Mouse (Mus musculus) gastrocnemius, adult 18-20 months (tissue): ENCODE data around the gene Adam15. TPM values are rescaled to one million over a fixed set of nuclear protein-coding genes. Genes with fewer than 3 reads are reported as not detected.

ENCODE experiments used
- DNase-seq: peaks from one replicate; pipeline ENCODE4 v3.0.0; 2021; ENCODE audit warnings: low spot score
- long read RNA-seq, 2 experiments: library from polyadenylated mRNA; stranded (forward); transcript quantifications; one replicate each; pipeline ENCODE4 v2.0.0; 2021
- total RNA-seq, 2 experiments: library from RNA; stranded (reverse); gene quantifications; 2 replicates each; pipeline ENCODE4 v1.2.3; 2021

Gene Adam15
- total RNA-seq: 10 to 100 TPM; 16.9 to 26.1 TPM
- long read RNA-seq, experiment 1, transcript Adam15-202 (21 exons, 2,799 nt): major isoform, 12 of 33 reads
- long read RNA-seq, experiment 1, partial matches to known transcripts: 6 of 33 reads
- long read RNA-seq, experiment 1, other reads (novel, unspliced or antisense): 13 of 33 reads
- long read RNA-seq, experiment 2, transcript Adam15-202 (21 exons, 2,799 nt): major isoform, 8 of 22 reads
- long read RNA-seq, experiment 2, partial matches to known transcripts: 2 of 22 reads
- long read RNA-seq, experiment 2, other reads (novel, unspliced or antisense): 8 of 22 reads

DNA sequence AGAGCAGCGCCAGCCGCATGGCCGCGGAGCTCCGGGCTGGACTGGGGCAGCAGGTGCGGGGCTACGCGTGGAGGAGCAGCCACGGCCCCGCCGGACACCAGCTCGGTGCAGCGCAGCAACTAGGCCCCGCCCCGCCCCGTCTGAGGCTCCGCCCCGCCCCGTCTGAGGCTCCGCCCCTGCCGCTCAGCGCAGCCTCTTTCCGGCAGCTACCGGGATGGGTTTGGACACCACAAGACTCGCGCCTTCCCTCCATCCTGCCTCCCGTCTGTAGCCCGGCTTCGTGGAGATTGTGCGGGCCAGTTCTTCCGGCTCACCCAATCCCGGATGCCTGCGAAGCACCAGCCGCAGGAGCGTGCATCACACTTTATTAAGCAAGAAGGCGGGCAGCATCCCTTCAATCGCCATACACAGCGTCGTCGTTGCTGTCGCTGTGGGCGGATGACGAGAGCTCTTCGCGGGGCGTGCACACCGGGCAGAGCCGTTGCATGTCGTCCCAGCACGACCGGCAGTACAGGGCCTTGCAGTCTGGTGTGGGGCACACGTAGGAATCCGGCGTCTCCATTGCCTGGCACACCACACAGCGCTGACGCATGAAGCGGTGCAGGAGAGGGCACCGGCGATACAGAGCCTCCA is at the start of gene Adam15:
Gene Adam15 (minus strand): TSS at position 128 of the 633 bp plus-strand sequence.
- peak; percentile 87 for DNase-seq

DNA sequence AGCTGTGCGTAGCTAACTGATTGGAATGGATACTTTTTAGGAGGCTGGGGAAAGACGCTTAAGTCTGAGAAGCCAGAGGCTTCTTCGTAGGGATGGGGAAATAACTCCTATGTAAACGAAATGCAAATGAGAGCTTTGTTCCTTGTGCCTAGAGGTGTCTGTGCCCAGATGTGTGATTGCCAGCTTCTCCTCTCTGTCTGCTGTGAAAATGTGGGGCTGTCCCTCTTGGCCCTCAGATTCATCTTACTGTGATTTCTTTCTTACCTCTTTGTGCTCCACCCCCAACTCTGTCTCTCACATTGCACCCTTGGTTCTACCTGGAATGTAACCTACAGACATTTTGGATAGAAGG is 46.8 kb upstream of the Adam15 start:
- no peak for DNase-seq

DNA sequence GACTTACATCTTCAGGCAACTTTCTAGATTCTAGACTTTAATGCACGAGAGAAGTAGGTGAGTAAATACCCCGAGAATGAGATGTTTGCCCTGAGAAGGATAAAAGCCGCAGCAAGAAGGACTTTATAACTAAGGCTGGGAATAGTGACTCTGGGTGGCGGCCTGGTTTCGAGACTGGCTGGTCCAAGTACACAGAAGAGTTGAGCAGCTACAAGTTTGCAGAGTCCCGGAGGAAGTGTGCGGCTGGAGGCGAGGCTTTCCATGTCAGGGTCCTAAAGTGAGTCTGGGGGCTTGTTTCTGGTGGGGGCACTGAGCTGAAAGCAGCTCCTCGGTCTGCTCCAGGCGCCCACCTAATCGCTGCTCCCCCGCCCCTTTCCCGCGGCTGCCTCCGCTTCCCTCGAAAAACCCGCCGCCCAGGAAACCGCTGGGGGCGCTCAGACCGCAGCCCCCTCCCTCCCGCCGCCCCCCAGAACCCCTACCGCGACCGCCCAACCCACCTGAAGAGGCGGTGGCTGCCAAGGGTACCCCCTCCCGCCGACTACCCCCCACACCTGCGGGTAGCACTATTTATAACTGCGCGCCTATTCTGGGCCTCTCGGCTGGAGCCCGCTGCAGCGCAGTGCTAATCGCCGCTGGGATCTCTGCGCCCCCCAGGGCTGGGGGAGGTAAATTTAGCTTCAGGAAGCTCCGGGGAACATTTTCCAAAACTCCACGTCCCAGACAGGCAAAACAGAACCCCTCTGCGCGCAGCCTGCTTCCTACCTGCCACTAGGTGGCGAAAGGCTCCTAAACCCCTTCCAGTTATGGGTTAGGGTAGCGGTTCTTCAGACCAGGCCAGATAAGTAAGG is 46.2 kb upstream of the Adam15 start:
- DNase-seq: peak; percentile 78

DNA sequence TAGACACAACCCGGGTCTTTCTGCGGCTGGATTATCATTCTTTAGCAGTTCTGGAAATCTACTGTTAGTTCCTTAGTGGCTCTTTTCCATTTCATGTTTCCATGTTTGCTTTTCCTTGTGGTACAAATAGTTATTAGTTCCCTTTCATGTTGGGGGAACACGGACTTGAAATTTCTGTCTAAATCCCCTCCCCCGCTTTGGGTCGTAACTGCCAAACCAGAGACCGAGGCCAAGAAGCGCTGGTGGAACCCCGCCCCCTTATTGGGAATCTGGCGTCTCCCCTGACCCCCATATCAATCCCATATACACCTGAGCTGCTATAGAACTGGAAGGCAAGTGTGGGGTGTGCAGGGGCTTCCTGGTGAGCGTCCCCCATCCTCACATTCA is 45.6 kb upstream of the Adam15 start:
- no peak for DNase-seq

DNA sequence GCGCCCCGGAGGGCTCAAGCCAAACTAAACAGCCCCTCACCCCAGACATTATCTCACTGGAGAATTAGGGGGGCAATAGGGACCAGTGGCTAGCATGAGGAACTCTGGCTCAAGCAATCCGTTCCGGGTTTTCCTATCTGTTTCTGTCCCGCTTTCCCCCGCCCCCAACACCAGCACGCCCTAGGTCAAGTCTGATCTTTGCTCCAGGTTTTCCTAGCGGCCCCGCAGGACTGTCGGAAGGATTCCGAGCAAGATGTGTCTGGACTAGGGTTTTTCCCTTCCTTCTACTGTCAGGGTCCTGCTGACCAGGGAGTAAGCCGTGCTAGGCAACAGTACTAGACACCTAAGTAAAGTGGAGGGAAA is 45.1 kb upstream of the Adam15 start:
- DNase-seq: peak; percentile 88

DNA sequence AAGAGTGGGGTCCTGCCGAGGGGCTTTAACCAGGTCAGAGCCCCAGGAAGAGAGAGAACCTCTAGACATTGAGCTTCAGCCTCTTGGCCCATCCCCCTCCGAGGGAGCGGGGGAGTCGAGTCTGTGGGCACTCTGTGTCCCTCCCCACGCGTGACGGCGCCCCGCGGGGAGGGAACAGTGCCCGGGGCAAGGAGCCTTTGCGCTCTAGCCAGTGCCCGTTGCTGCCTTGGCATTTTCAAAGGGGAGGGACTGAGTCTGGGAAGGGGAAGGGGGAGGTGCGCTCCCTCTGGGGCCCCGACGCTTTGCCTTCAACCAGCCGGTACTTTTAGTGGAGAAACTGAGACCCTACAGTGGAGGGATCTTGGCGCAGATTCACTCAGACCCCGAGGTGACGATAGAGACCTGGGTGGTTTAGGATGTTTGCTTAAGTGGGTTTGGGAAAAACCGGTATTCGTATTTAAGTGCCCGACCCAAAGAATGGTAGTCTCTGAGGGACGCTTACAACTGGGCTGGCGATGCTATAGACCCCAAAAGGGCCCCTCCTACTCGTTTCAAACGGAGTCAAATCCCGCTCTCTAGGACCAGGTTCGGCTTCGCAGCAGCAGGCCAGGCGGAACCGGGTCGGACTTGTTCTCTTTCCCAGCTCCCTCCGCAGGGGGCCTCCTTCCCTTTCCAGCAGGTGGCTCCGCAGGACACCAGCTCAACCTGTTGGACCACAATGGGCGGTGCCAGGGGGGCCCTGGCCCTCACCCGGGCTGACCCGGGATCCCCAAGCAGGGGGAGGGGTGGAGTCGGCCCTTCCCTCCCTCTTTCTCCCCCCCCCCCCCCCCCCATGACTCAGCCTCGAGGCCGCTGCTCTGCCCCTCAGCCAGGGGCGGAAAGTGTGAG is 44.5 kb upstream of the Adam15 start, which contains the start of gene Zbtb7b:
Gene Zbtb7b (minus strand): TSS at position 771 of the 888 bp plus-strand sequence.
- peak; percentile 83 for DNase-seq

DNA sequence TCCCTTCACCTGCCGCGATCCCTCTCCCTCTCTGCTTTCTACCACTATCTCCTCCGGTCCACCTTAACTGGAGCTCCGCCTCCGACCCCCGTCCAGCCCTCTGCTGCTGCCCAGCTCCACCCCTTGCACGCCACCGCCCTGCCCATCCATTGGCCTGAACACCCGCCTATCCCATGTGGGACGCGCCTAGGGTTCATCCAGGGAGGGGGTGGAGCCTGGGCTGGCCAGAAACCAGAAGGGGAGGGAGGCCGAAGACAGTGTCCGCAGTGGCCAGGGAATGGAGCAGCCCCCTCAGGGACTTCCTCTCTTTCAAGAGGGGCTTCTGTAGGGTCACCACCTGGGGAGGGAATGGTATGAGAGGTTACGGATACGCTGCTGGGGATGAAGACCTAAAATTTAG is 43.8 kb upstream of the Adam15 start:
- DNase-seq: peak; percentile 100

DNA sequence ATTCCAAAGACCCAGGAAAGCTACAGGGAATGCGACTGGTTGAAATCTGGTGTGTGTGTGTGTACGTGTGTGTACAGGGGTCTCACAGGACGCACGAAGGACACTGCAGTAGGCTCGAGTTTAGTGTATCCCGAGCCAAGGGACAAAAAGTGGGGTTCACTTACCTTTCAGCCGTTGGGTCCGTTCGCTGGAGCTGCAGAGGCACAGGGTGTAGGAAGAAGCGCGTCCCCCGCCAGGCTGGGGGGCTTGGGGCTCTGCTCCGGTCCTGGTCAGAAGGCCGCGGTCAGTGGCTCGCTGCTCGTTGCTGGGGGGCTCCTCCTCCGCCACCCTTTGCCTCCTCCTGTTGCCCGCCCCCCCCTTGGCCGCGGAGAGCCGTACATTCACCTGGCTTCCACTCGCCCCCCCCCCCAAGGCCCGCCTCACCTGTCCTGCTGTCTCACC is 43.1 kb upstream of the Adam15 start:
- no peak for DNase-seq

DNA sequence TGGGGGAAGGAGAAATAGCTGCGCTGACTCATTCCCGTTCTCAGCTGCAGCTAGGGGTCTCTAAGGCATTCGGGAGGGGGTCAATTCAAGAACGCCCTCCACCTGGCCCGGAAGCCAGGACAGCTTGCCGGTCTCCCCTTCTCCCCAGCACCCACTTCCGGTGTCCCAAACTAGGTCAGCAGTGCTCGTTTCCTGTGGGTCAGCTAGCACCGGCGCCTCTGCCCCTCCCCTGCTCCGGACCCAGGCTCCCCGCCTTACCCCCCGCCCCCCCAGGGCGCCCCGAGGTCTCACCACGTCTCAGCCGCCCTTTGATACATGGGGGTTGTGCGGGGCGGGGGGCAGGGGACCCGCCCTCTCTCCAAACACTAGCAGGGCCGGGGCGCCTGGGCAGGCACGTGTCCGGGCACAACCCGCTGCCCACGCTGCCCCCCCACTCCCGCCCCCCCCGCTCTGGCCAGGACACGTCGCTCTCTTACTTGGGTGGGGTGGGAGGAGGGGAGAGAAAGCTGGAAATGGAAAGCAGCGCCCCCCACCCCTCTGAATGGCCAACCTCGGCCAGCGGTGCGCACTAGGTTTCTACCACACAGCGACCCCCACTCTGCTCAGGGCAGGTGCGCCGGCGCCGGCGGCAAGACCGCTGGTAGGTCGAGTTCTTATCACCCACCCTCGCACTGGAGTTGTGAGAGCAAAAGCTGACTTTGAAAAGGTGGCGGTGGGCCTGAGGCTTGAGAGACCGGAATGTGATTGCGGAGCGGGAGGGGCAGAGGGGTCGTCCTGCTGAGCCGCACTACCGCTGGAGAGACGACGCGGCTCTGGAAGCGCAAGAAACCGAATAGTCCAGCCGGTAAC is 42.1 kb upstream of the Adam15 start:
- peak; percentile 81 for DNase-seq

DNA sequence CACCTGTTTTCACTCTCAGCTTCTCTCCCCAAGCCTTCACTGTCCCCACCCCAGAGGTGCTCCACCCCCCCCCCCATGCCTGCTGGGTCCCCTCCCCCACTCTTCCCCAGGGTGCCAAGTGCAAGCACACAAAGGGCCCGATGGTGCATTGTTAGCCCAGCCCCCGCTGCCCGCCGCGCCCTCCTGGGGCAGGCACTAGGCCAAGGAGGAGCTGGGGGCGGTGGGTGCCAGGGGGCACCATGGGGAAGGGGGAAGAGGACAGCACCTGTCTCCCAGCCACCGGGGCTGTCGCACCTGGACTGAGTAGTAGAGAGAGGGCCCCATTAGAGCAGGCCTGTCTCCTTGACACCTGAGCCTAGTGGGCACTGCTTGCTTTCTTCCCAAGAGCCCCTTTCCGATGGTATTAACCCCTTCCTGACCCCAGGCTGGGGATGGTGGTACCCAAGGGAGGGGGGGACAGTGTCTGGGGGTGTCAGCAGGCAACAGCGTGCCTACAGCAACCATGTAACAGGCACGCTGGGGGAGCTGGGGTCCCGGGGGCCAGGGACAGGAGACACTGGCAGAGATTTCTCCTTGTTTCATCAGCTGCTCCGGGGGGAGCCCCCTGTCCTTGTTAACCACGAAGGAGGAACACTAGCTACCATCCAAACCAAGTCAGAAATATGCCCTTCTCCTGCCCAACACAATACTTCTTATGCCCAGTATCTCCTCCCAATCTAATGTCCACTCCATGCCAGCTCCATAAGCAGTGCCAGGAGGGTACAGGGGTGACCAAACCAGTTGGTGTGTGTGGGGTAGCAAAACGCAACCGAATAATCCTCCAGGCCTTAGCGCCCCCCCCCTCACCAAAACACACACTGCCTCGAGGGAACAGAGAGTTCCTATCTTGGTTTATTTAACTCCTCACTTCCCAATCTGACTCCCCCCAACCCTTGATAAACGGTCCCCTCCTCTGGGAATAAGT is 41.2 kb upstream of the Adam15 start:
- DNase-seq: no peak

DNA sequence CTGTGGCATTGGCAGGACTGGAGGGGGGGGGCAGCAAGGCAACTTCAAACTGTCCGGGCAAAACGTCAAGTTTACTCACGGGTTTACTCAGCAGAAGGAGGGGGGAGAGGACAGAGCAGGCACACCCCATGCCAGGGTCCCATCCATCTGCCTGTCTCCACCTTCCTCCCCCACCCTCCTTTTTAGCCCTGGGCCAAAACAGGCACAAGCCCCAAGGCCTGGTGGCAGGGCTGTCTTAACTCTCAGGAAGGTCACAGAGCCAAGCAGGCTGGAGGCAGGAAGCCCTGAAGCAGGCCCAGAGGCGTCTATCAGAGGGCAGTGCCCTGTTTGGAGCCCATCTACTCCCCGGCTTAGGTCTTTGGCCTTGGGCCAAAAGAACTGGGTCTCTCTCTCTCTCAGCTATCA is 40.3 kb upstream of the Adam15 start:
- DNase-seq: peak; percentile 66

DNA sequence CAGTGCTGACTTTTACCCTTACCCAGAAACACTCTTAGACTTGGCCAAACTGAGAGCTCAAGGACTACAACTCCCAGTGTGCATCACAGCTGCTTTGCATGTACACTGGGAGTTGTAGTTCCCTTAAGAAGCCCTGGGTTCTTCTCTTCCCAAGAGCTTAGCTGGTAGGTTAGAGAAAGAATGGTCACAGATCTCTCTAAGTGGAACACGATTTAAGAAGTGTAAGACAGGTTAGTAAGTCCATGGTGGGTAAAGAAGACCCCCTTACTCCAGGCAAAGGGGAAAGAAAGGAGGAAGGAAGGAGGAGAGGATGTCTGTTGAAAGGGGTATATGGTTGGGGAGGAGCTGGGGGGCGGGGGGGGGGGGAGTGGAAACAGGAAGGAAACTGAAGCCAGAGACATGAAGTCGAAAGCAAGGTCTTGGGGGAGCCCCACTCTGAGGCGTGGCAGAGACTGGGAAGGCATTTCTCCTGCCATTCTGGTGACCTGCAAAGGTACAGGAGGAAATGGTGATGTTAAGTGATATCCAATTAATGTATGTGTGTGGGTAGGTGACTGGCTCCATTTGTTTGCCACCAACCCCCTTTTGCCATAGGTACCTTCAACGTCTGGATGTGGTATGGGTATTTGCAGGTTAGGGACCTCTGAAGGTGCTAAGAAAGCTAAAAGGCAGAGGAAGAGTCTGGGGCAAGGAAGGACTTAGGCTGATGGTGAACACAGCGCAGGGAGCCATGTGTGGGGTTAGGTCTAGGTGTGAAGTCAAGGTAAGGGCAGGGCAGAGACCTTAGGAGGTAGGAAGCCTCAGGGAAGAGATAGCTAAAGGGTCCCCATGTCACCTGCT is 39.3 kb upstream of the Adam15 start:
- DNase-seq: no peak

DNA sequence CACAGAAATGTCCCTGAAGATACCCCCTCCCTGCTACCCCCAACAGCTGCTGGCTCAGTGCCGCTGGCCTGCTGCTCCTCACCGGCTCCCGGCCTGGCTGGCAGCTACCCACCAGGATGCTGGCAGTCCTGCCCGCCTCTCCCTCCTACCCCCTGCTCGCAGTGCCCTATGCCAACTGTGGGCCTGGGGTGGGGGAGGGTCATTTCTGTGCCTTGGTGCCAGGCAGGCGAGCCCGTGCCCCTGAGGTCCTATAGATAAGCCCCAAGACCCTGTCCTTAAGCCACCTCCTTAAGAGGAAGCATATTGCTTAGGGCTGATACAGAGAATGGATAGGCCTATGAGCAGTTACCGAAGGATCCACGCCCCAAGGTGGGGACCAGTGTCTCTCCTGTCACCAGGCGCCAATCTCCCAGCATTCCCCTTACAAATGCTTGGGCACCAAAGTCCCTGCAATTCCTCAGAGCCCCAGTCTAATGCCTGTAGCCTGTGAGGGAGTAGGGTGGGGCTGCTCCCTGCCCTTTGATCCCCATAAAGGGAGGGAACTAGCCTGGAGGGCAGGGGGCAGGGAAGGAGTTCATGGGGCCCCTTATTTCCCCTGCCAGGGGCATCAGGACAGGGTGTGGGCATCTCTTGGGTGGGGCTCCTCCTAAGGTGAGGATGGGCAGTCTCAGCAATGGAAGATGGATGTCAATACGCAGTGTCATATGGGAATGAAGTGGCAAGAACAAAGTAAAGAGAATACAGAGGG is 38.5 kb upstream of the Adam15 start:
- DNase-seq: peak; percentile 73

DNA sequence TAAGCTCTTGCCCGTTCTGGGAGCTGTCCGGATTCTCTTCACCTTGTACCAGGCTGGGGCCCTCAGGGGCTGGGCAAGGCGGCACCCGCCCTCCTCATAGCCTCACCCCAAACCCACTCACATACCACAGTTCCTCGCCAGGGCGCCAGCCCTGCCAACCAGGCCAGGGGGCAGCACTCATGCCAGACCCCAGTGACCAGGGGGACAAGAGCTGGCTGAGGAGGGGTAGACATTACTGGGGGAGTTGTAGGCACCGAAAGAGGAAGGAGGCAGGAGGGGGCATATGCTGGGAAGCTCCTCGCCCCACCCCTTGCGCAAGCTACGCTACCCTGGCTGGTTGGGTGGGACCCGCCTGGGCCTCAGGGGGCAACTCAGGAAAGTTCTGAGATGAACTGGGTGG is 37.8 kb upstream of the Adam15 start:
- DNase-seq: no peak

DNA sequence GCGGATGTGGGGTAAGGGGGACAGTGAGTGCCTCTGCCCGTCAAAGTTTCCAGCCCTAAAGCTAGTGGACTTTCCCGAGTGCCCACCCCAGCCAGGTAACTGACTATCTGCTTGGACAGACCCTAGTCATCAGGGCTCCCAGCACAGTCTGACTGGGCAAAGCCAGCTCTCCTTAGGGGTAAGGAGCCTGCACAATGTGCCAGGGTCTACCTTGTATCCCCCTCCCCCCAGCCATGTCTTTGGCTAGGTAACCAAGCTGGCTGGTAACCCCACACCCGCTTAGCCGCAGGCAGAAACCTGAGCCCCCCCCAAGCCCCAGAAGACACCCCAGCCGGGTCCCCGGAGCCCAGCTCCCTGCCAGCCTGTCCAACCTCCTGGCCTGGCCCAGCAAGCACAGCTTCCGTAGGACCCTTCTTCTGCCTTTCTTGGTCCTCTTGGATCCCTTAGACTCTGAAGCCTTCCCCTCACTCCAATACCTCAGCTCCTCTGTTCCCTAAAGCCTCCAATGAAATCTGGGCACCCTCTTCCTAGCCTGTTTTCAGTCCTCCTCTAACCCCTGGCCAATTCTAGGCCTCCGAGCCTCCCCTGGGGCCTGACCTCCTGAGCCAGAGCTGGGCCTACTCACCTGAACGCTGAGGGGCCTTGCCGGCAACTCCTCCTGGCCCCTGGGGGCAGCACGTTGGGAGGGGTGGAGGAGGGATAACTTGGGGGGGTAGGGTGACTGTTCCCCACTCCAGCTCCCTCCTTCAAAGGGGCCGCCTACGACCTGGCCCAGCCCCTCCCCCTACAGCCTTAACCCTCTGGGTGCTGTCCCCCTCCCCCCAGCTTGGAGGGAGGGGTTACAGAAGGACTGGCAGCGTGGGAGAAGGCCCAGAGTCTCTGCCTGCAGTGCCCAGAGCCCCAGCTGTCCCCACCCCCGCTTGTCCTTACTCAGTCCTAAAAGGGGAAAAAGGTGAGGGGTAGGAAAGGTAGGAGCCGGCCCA is 36.9 kb upstream of the Adam15 start:
- DNase-seq: no peak

DNA sequence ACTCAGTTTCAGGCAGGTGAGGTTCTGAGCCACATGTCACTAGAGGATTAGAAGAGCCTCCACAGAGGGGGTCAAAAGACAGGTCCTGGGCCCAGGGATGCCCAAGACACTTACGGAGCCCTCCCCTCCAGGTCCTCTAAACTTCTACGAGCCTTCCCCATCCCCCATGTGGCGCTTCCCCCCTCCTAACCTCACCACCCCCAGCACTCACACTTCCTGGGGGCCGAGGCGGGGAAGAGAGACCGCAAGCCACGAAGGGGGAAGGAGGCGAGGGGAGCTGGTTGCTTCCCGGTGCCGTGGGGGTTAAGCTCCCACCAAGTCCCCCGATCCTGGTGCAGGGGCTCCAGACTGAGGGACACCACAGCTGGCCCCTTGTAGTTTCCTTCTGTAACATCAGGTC is 35.7 kb upstream of the Adam15 start:
- DNase-seq: no peak
